Mouse (Mus musculus) MEL (cell line): ENCODE data around the gene Cox17. TPM values are rescaled to one million over a fixed set of nuclear protein-coding genes. Genes with fewer than 3 reads are reported as not detected.

Source experiments
- DNase-seq: peaks from one replicate; pipeline ENCODE4 v3.0.0; 2011; ENCODE audit warnings: low read depth, low spot score
- H3K27ac ChIP-seq: 2 replicates; pipeline ENCODE4 v1.5.1; 2012; ENCODE audit warnings: low read depth, mild to moderate bottlenecking, control low read depth, low read length, moderate library complexity; ENCODE audit not compliant: control insufficient read depth
- H3K27me3 ChIP-seq, 2 experiments: fragments of 150-350 bp in 1 of 2; sonication (generic) in 1 of 2; 2 replicates each; pipeline ENCODE4 v1.6.1; 2012; ENCODE audit warnings: low read length in 2 of 2, mild to moderate bottlenecking in 2 of 2, improper control_type of control experiment in 1 of 2, moderate library complexity in 1 of 2; ENCODE audit not compliant: insufficient read depth in 2 of 2, control insufficient read depth in 1 of 2
- H3K36me3 ChIP-seq, 2 experiments: 2 replicates each; pipeline ENCODE4 v1.6.1; 2012 to 2014; ENCODE audit warnings: low read length in 2 of 2, improper control_type of control experiment in 1 of 2, inconsistent platforms in 1 of 2, mild to moderate bottlenecking in 1 of 2; ENCODE audit not compliant: insufficient read depth in 2 of 2, control insufficient read depth in 1 of 2
- H3K4me1 ChIP-seq, 2 experiments: fragments of 150-350 bp in 1 of 2; sonication (generic) in 1 of 2; 2 replicates each; pipeline ENCODE4 v1.6.1; 2012; ENCODE audit warnings: low read length in 2 of 2, improper control_type of control experiment in 1 of 2, mild to moderate bottlenecking in 1 of 2; ENCODE audit not compliant: insufficient read depth in 2 of 2, control insufficient read depth in 1 of 2
- H3K4me3 ChIP-seq, 2 experiments: fragments of 150-350 bp in 1 of 2; sonication (generic) in 1 of 2; 2 replicates each; pipeline ENCODE4 v1.5.1; 2012; ENCODE audit warnings: low read depth in 2 of 2, low read length in 2 of 2, mild to moderate bottlenecking in 2 of 2, moderate library complexity in 2 of 2, control low read depth in 1 of 2, improper control_type of control experiment in 1 of 2; ENCODE audit not compliant: control insufficient read depth in 1 of 2, insufficient read depth in 1 of 2
- H3K79me2 ChIP-seq: 2 replicates; pipeline ENCODE4 v1.6.1; 2012; ENCODE audit warnings: mild to moderate bottlenecking, low read length, moderate library complexity; ENCODE audit not compliant: control insufficient read depth, poor library complexity, insufficient read depth
- H3K9ac ChIP-seq: 2 replicates; pipeline ENCODE4 v1.6.1; 2012; ENCODE audit warnings: low read depth, mild to moderate bottlenecking, control low read depth, low read length, moderate library complexity; ENCODE audit not compliant: control insufficient read depth, poor library complexity, severe bottlenecking
- H3K9me3 ChIP-seq: fragments of 150-350 bp; sonication (generic); replicated peaks from 2 replicates; pipeline ENCODE4 v1.6.1; 2012; ENCODE audit warnings: mild to moderate bottlenecking, low read length, improper control_type of control experiment, moderate library complexity; ENCODE audit not compliant: insufficient read depth
- CHD2 ChIP-seq: IDR thresholded peaks from 2 replicates; pipeline ENCODE4 v1.6.1; 2011; ENCODE audit warnings: low read length, improper control_type of control experiment
- CTCF ChIP-seq, 3 experiments: IDR thresholded peaks in 2 of 3; conservative IDR thresholded peaks in 1 of 3; 2 replicates each; pipeline ENCODE4 v1.5.1; 2011 to 2012; ENCODE audit warnings: low read length in 3 of 3, low read depth in 2 of 3, mild to moderate bottlenecking in 2 of 3, improper control_type of control experiment in 1 of 3, inconsistent platforms in 1 of 3, mixed read lengths in 1 of 3, moderate library complexity in 1 of 3; ENCODE audit not compliant: control insufficient read depth in 1 of 3, insufficient read depth in 1 of 3, poor library complexity in 1 of 3, severe bottlenecking in 1 of 3
- E2F4 ChIP-seq: IDR thresholded peaks from 2 replicates; pipeline ENCODE4 v1.6.1; 2011; ENCODE audit warnings: low read depth, low read length, improper control_type of control experiment, borderline replicate concordance
- GATA1 ChIP-seq: IDR thresholded peaks from 2 replicates; pipeline ENCODE4 v1.6.1; 2011; ENCODE audit warnings: low read depth, low read length, improper control_type of control experiment
- HCFC1 ChIP-seq: IDR thresholded peaks from 2 replicates; pipeline ENCODE4 v1.6.1; 2012; ENCODE audit warnings: low read depth, mild to moderate bottlenecking, inconsistent platforms, low read length, improper control_type of control experiment, moderate library complexity
- MAZ ChIP-seq: IDR thresholded peaks from 2 replicates; pipeline ENCODE4 v1.6.1; 2012; ENCODE audit warnings: low read depth, mild to moderate bottlenecking, inconsistent platforms, low read length, improper control_type of control experiment
- MEF2A ChIP-seq: IDR thresholded peaks from 2 replicates; pipeline ENCODE4 v1.6.1; 2014; ENCODE audit warnings: low read depth, mild to moderate bottlenecking, inconsistent platforms, low read length, improper control_type of control experiment; ENCODE audit not compliant: poor library complexity, insufficient replicate concordance, severe bottlenecking; ENCODE audit errors: extremely low read depth
- MXI1 ChIP-seq: IDR thresholded peaks from 2 replicates; pipeline ENCODE4 v1.6.1; 2011; ENCODE audit warnings: mild to moderate bottlenecking, low read depth, low read length, improper control_type of control experiment
- MYB ChIP-seq: IDR thresholded peaks from 2 replicates; pipeline ENCODE4 v1.6.1; 2011; ENCODE audit warnings: mild to moderate bottlenecking, low read depth, low read length, improper control_type of control experiment
- MYC ChIP-seq: IDR thresholded peaks from 2 replicates; pipeline ENCODE4 v1.6.1; 2011; ENCODE audit warnings: low read depth, mild to moderate bottlenecking, low read length, improper control_type of control experiment, moderate library complexity
- NELFE ChIP-seq: IDR thresholded peaks from 2 replicates; pipeline ENCODE4 v1.6.1; 2011; ENCODE audit warnings: low read depth, low read length, improper control_type of control experiment
- NRF1 ChIP-seq: IDR thresholded peaks from 2 replicates; pipeline ENCODE4 v1.6.1; 2014; ENCODE audit warnings: low read depth, mild to moderate bottlenecking, inconsistent platforms, low read length, improper control_type of control experiment, moderate library complexity; ENCODE audit not compliant: poor library complexity, insufficient read depth, severe bottlenecking
- POLR2A ChIP-seq, 2 experiments: IDR thresholded peaks; 2 replicates each; pipeline ENCODE4 v1.6.1; 2011 to 2012; ENCODE audit warnings: low read length in 2 of 2, mild to moderate bottlenecking in 2 of 2, control low read depth in 1 of 2, improper control_type of control experiment in 1 of 2, low read depth in 1 of 2, moderate library complexity in 1 of 2; ENCODE audit not compliant: control insufficient read depth in 1 of 2, insufficient read depth in 1 of 2, poor library complexity in 1 of 2
- TAL1 ChIP-seq: IDR thresholded peaks from 2 replicates; pipeline ENCODE4 v1.6.1; 2012; ENCODE audit warnings: mild to moderate bottlenecking, inconsistent platforms, low read length, moderate library complexity, mixed read lengths
- TBP ChIP-seq: IDR thresholded peaks from 2 replicates; pipeline ENCODE4 v1.8.0; 2011; ENCODE audit warnings: low read depth, low read length, improper control_type of control experiment
- TCF12 ChIP-seq: IDR thresholded peaks from 2 replicates; pipeline ENCODE4 v1.6.1; 2014; ENCODE audit warnings: low read depth, mild to moderate bottlenecking, inconsistent platforms, low read length, improper control_type of control experiment, moderate library complexity
- USF2 ChIP-seq, 2 experiments: IDR thresholded peaks; 2 replicates each; pipeline ENCODE4 v1.6.1; 2011 to 2012; ENCODE audit warnings: improper control_type of control experiment in 2 of 2, low read length in 2 of 2, borderline replicate concordance in 1 of 2, inconsistent platforms in 1 of 2, low read depth in 1 of 2, mild to moderate bottlenecking in 1 of 2; ENCODE audit not compliant: insufficient read depth in 1 of 2
- ZC3H11A ChIP-seq: IDR thresholded peaks from 2 replicates; pipeline ENCODE4 v1.6.1; 2012; ENCODE audit warnings: low read depth, mild to moderate bottlenecking, inconsistent platforms, low read length, improper control_type of control experiment
- polyA plus RNA-seq, 2 experiments: library from polyadenylated mRNA; stranded (reverse) in 1 of 2; unstranded in 1 of 2; fragments of >175 nt in 1 of 2; fragments of >200 nt in 1 of 2; gene quantifications; 2 replicates each; pipeline versions ENCODE4 v1.2.1 to v1.2.4; 2012; ENCODE audit warnings: low replicate concordance in 2 of 2, low read depth in 1 of 2; ENCODE audit not compliant: insufficient read length in 2 of 2, insufficient read depth in 1 of 2, missing spikeins in 1 of 2
- total RNA-seq: library from RNA; depleted of rRNA; stranded (reverse); fragments of 300-350 nt; gene quantifications from 2 replicates; pipeline ENCODE4 v1.2.3, GENCODE M21; 2012

Gene Cox17
- total and polyA plus RNA-seq, 3 experiments: 269 to 295 TPM; not detected in 1

- Histone ChIP-seq H3K36me3 (peaks cover 0 to 20% of the 10 kb centered on the region in 2 experiments; a peak in 2 of 4 replicates), H3K9me3 (no peaks in the 10 kb centered on the region), H3K4me3 (no peak overlapping the region), H3K27me3 (no peaks in the 10 kb centered on the region), H3K4me1 (peaks cover 7 to 23% of the 10 kb centered on the region in 2 experiments), H3K79me2 (no peaks in the 10 kb centered on the region), H3K27ac (no peak overlapping the region), H3K9ac (no peak overlapping the region)
- TF ChIP-seq E2F4 (no peak), TBP (no peak), TCF12 (no peak), MYC (no peak), MYB (no peak), NELFE (no peak), POLR2A (IDR thresholded peaks at IDR 0.05; ENCODE audit: control insufficient read depth in 1 of 2, insufficient read depth in 1 of 2, low read depth in 1 of 2, low read length in 2 of 2, poor library complexity in 1 of 2) (no peak), GATA1 (no peak), CTCF (IDR thresholded peaks at IDR 0.05 in 2 of 3, conservative IDR thresholded peaks at IDR 0.05 in 1 of 3; ENCODE audit: control insufficient read depth in 1 of 3, insufficient read depth in 1 of 3, low read depth in 2 of 3, low read length in 3 of 3, poor library complexity in 1 of 3, severe bottlenecking in 1 of 3) (no peak), USF2 (IDR thresholded peaks at IDR 0.05; ENCODE audit: borderline replicate concordance in 1 of 2, insufficient read depth in 1 of 2, low read depth in 1 of 2, low read length in 2 of 2) (no peak), HCFC1 (no peak), ZC3H11A (no peak), MEF2A (no peak), CHD2 (no peak), NRF1 (no peak), MXI1 (no peak)
- no peak for DNase-seq
These were observed 51.5 kb downstream of the Cox17 start for GRCm38 (mm10) chr16:38398266-38398665.

GRCm38 (mm10) chr16:38399076-38399475 is 52.3 kb downstream of the Cox17 start:
- Histone ChIP-seq H3K4me3 (no peak overlapping the region), H3K27ac (no peak overlapping the region)
- TF ChIP-seq MAZ (no peak), USF2 (IDR thresholded peaks at IDR 0.05; ENCODE audit: borderline replicate concordance in 1 of 2, insufficient read depth in 1 of 2, low read depth in 1 of 2, low read length in 2 of 2) (no peak), TAL1 (no peak)
- TF ChIP-seq, all 39 proteins: peak for 0
- Histone ChIP-seq H3K4me1 (peaks cover 7 to 25% of the 10 kb centered on the region in 2 experiments), H3K36me3 (peaks cover 0 to 19% of the 10 kb centered on the region in 2 experiments; a peak in 2 of 4 replicates), H3K79me2 (no peaks in the 10 kb centered on the region), H3K9me3 (no peaks in the 10 kb centered on the region), H3K9ac (no peak overlapping the region), H3K27me3 (no peaks in the 10 kb centered on the region)
- no peak for DNase-seq
